Comparison of ENCODE assay signal across 9 mouse cellular contexts in genomic region chr8:53869997-53870596, GRCm38 (mm10).
DNase-seq lines count a peak whose midpoint lies in the region; ATAC-seq and TF ChIP-seq lines count a peak whose summit lies in the region.
"Had no signal": no experiment of that assay in that cellular context is flagged by ENCODE, and none has a peak within 500 bp of the region (broad histone marks: within the 10 kb centered on the region; RNA-seq: fewer than 3 reads in every experiment).

No protein-coding gene starts in this region.

- TF ChIP-seq CTCF in liver, embryonic 14.5 days (IDR thresholded peaks at IDR 0.05; ENCODE audit: low read depth) = peak; percentile 47

- H3K9me3 ChIP-seq in liver, embryonic 11.5 days (ENCODE audit: control insufficient read depth, low read length) = no peaks in the 10 kb centered on the region
- H3K9me3 ChIP-seq in liver, embryonic 14.5 days (ENCODE audit: control insufficient read depth, low read length) = no peaks in the 10 kb centered on the region

- H3K9ac ChIP-seq in liver, embryonic 11.5 days (ENCODE audit: low read depth, low read length) = no peak overlapping the region
- no peak overlapping the region for H3K9ac ChIP-seq in liver, embryonic 14.5 days (replicated peaks)

- H3K36me3 ChIP-seq in liver, embryonic 11.5 days (ENCODE audit: control insufficient read depth, insufficient read depth, low read length) = no peaks in the 10 kb centered on the region
- no peaks in the 10 kb centered on the region for H3K36me3 ChIP-seq in liver, embryonic 14.5 days (replicated peaks; ENCODE audit: control insufficient read depth, insufficient read depth, low read depth)

- H3K4me3 ChIP-seq in liver, embryonic 11.5 days (ENCODE audit: low read depth, low read length) = no peak overlapping the region
- H3K4me3 ChIP-seq in liver, embryonic 14.5 days (ENCODE audit: insufficient read depth in 1 of 2, low read depth in 2 of 2, low read length in 2 of 2) = no peak overlapping the region
- H3K4me3 ChIP-seq: myocyte had no signal

- no peak for ATAC-seq in liver, embryonic 11.5 days (replicated peaks; ENCODE audit: low FRiP score)
- ATAC-seq in liver, embryonic 14.5 days (ENCODE audit: insufficient read depth) = no peak

- no peak overlapping the region for H3K4me2 ChIP-seq in liver, embryonic 11.5 days
- H3K4me2 ChIP-seq in liver, embryonic 14.5 days (ENCODE audit: low read depth) = no peak overlapping the region

- H3K27ac ChIP-seq in liver, embryonic 11.5 days (ENCODE audit: low read depth, low read length) = no peak overlapping the region
- H3K27ac ChIP-seq in liver, embryonic 14.5 days = no peak overlapping the region

- no peak for TF ChIP-seq EP300 in liver, embryonic 14.5 days (IDR thresholded peaks at IDR 0.05; ENCODE audit: low read depth)

- DNase-seq in adrenal gland, postnatal 25 days = peak; percentile 5
- no peak for DNase-seq in adrenal gland, adult 2 months
- peak; percentile 6 for DNase-seq in liver
- no peak for DNase-seq in liver, embryonic 11.5 days (ENCODE audit: low spot score)
- peak; percentile 3 for DNase-seq in c-Kit-positive CD71-positive TER-119-positive erythroid progenitor cells, embryonic 14.5 days (ENCODE audit: low spot score)
- DNase-seq in liver, embryonic 14.5 days (ENCODE audit: low read depth in 3 of 3, low spot score in 3 of 3) = peak in 1 of 3 experiments; percentile 0
- DNase-seq in T-cell, adult 2 months (ENCODE audit: low spot score) = no peak
- DNase-seq in spleen, adult 12 weeks (ENCODE audit: low spot score) = no peak

- WGBS in liver, embryonic 11.5 days = 60% methylated on average over 8 of the region's 8 CpGs
- 44% methylated on average over 8 of the region's 8 CpGs for WGBS in liver, embryonic 14.5 days (ENCODE audit: insufficient replicate concordance)

- no peaks in the 10 kb centered on the region for H3K27me3 ChIP-seq in liver, embryonic 11.5 days (replicated peaks; ENCODE audit: control insufficient read depth, insufficient read depth, low read length)
- no peaks in the 10 kb centered on the region for H3K27me3 ChIP-seq in liver, embryonic 14.5 days (ENCODE audit: control insufficient read depth, insufficient read depth, low read length)

- H3K4me1 ChIP-seq in liver, embryonic 11.5 days (replicated peaks; ENCODE audit: control insufficient read depth, insufficient read depth, low read length) = no peaks in the 10 kb centered on the region
- H3K4me1 ChIP-seq in liver, embryonic 14.5 days (replicated peaks; ENCODE audit: control insufficient read depth in 2 of 2, insufficient read depth in 2 of 2, low read length in 1 of 2) = no peaks in the 10 kb centered on the region

Comparison
In these comparisons a context has a peak if more than half of its experiments do, and no peak if none do; other contexts are left out.
1. DNase-seq: peak in adrenal gland, postnatal 25 days (single experiment), liver (single experiment) and c-Kit-positive CD71-positive TER-119-positive erythroid progenitor cells, embryonic 14.5 days (single experiment); none in adrenal gland, adult 2 months (single experiment), liver, embryonic 11.5 days (single experiment), T-cell, adult 2 months (single experiment) and spleen, adult 12 weeks (single experiment).